Mouse (Mus musculus) forebrain, embryonic 15.5 days (tissue): ENCODE results near the gene Mpp3. TPM values are rescaled to one million over a fixed set of nuclear protein-coding genes. Genes with fewer than 3 reads are reported as not detected.

ENCODE experiments used
- ATAC-seq: fragments of 200-750 bp; cut with Nextera tagmentation; replicated peaks from 2 replicates; pipeline ENCODE4 v1.8.0; 2017; ENCODE audit warnings: mild to moderate bottlenecking, moderate TSS enrichment, moderate library complexity
- H3K27ac ChIP-seq: fragments of 300-500 bp; sonication (generic); replicated peaks from 2 replicates; pipeline ENCODE4 v1.5.1; 2015; ENCODE audit warnings: mild to moderate bottlenecking, inconsistent platforms
- H3K27me3 ChIP-seq: fragments of 300-500 bp; sonication (generic); 2 replicates; pipeline ENCODE4 v1.6.1; 2015; ENCODE audit warnings: inconsistent platforms
- H3K36me3 ChIP-seq: fragments of 300-500 bp; sonication (generic); 2 replicates; pipeline ENCODE4 v1.6.1; 2015; ENCODE audit warnings: mild to moderate bottlenecking, inconsistent platforms
- H3K4me1 ChIP-seq: fragments of 300-500 bp; sonication (generic); 2 replicates; pipeline ENCODE4 v1.6.1; 2015; ENCODE audit warnings: inconsistent platforms
- H3K4me2 ChIP-seq: fragments of 300-500 bp; sonication (generic); replicated peaks from 2 replicates; pipeline ENCODE4 v1.6.1; 2015; ENCODE audit warnings: mild to moderate bottlenecking, inconsistent platforms
- H3K4me3 ChIP-seq: fragments of 300-500 bp; sonication (generic); 2 replicates; pipeline ENCODE4 v1.5.1; 2015; ENCODE audit warnings: mild to moderate bottlenecking, inconsistent platforms
- H3K9ac ChIP-seq: fragments of 300-500 bp; sonication (generic); replicated peaks from 2 replicates; pipeline ENCODE4 v1.6.1; 2015; ENCODE audit warnings: mild to moderate bottlenecking, inconsistent platforms
- H3K9me3 ChIP-seq: fragments of 300-500 bp; sonication (generic); 2 replicates; pipeline ENCODE4 v1.6.1; 2016; ENCODE audit warnings: inconsistent platforms
- WGBS: fragments of 180-500 bp; shearing (Covaris S2); methylation state at CpG from one replicate; pipeline ENCODE4 v1.1.7; 2015; ENCODE audit warnings: mixed read lengths; 5-methylcytosine and 5-hydroxymethylcytosine counted together
- polyA plus RNA-seq: library from polyadenylated mRNA; unstranded; fragments of >200 nt; fragmentation: Nextera tagmentation; extraction: Ambion mirVana; gene quantifications from 2 replicates; pipeline ENCODE4 v1.2.1, GENCODE M21; 2015

Mpp3 gene
- polyA plus RNA-seq, 1 experiment from 2014 or later: 48.5 TPM

GRCm38 (mm10) chr11:102051954-102052353, 23.7 kb upstream of the Mpp3 start:
- Histone ChIP-seq H3K36me3 (no peaks in the 10 kb centered on the region), H3K4me2 (no peak overlapping the region), H3K27me3 (no peaks in the 10 kb centered on the region), H3K4me3 (no peak overlapping the region), H3K9me3 (no peaks in the 10 kb centered on the region), H3K9ac (no peak overlapping the region), H3K4me1 (no peaks in the 10 kb centered on the region), H3K27ac (no peak overlapping the region)
- 59% methylated on average over 4 of the region's 4 CpGs for WGBS
- no peak for ATAC-seq

DNA sequence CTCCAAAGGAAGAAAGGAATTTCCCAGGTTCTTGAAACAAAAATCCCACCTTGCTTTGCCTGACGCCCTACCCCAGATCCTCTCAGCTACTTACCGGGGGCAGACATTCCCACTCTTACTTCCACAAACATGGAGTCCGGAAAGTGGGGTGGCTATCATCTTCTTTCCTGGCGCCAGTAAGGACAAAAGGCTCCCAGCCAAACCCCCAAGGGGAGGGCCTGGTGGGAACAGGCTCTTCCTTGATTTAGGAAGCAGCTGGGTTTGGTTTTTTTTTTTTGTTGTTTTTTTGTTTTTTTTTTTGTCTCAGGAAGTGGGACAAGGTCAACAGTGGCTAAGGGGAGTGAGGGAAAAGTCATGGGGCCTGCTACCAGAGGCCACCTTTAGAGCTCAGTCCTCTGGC, 23.3 kb upstream of the Mpp3 start:
- Histone ChIP-seq H3K27me3 (no peaks in the 10 kb centered on the region), H3K4me2 (no peak overlapping the region), H3K36me3 (no peaks in the 10 kb centered on the region), H3K4me3 (no peak overlapping the region), H3K27ac (no peak overlapping the region), H3K9me3 (no peaks in the 10 kb centered on the region), H3K4me1 (no peaks in the 10 kb centered on the region), H3K9ac (no peak overlapping the region)
- 74% methylated on average over 4 of the region's 4 CpGs for WGBS
- ATAC-seq: no peak

- Histone ChIP-seq H3K36me3 (no peaks in the 10 kb centered on the region), H3K9ac (no peak overlapping the region), H3K4me1 (no peaks in the 10 kb centered on the region), H3K4me3 (no peak overlapping the region), H3K27me3 (no peaks in the 10 kb centered on the region), H3K9me3 (no peaks in the 10 kb centered on the region), H3K27ac (no peak overlapping the region), H3K4me2 (no peak overlapping the region)
- 61% methylated on average over 14 of the region's 14 CpGs for WGBS
- no peak for ATAC-seq
Observed at GRCm38 (mm10) chr11:102049875-102050482, 21.7 kb upstream of the Mpp3 start.

- H3K4me2 ChIP-seq: no peak overlapping the region
- no peaks in the 10 kb centered on the region for H3K4me1 ChIP-seq
- no peak for ATAC-seq
- H3K4me3 ChIP-seq: no peak overlapping the region
- no peak overlapping the region for H3K9ac ChIP-seq
- H3K27ac ChIP-seq: no peak overlapping the region
- no peaks in the 10 kb centered on the region for H3K27me3 ChIP-seq
- no peaks in the 10 kb centered on the region for H3K9me3 ChIP-seq
- H3K36me3 ChIP-seq: no peaks in the 10 kb centered on the region
- WGBS: 86% methylated on average over 9 of the region's 9 CpGs
Observed at GRCm38 (mm10) chr11:102046607-102047006, 18.3 kb upstream of the Mpp3 start.

- H3K27ac ChIP-seq: no peak overlapping the region
- H3K27me3 ChIP-seq: no peaks in the 10 kb centered on the region
- H3K9me3 ChIP-seq: no peaks in the 10 kb centered on the region
- ATAC-seq: no peak
- H3K9ac ChIP-seq: no peak overlapping the region
- H3K4me3 ChIP-seq: no peak overlapping the region
- H3K36me3 ChIP-seq: no peaks in the 10 kb centered on the region
- H3K4me2 ChIP-seq: no peak overlapping the region
- WGBS: 88% methylated on average over 7 of the region's 7 CpGs
- H3K4me1 ChIP-seq: peaks cover 4% of the 10 kb centered on the region; the same call in 1 of the 2 replicates
Observed at GRCm38 (mm10) chr11:102044691-102045212, 16.5 kb upstream of the Mpp3 start.

DNA sequence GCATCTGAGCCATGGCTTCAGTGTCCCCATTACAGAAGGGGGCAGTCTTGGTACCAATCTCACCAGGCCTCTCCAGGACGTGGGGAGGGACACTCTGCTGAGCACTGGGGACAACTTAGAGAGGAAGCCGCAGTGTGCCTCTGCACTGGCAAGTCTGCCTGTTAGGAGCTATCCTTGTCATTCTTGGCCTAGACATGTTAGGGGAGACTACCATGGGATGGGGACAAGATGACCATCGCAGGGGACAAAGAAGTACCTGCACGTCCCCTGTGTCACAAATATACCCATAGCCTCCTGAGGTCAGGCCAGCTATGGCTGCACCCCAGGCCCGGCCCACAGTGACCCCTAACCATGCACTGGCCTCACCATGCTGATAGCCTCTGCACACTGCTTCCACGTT, 15.1 kb upstream of the Mpp3 start:
- H3K4me3 ChIP-seq: no peak overlapping the region
- H3K27me3 ChIP-seq: no peaks in the 10 kb centered on the region
- 88% methylated on average over 6 of the region's 6 CpGs for WGBS
- H3K9me3 ChIP-seq: no peaks in the 10 kb centered on the region
- no peak for ATAC-seq
- no peaks in the 10 kb centered on the region for H3K36me3 ChIP-seq
- no peak overlapping the region for H3K4me2 ChIP-seq
- no peak overlapping the region for H3K9ac ChIP-seq
- H3K4me1 ChIP-seq: peaks cover 4% of the 10 kb centered on the region; the same call in 1 of the 2 replicates
- no peak overlapping the region for H3K27ac ChIP-seq

DNA sequence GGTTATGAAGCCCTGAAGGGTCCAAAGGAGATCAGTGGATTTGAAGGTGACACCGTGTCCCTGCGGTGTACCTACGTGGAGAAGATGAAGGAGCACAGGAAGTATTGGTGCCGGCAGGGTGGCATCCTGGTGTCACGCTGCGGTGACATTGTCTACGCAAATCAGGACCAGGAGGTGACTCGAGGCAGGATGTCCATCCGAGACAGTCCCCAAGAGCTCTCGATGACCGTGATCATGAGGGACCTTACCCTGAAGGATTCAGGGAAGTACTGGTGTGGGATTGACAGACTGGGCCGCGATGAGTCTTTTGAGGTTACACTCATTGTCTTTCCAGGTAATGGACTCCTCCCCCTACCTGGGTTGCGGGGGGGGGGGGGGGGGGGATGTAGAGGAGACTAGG, 14.7 kb upstream of the Mpp3 start:
- Histone ChIP-seq H3K4me2 (no peak overlapping the region), H3K9ac (no peak overlapping the region), H3K9me3 (no peaks in the 10 kb centered on the region), H3K27ac (no peak overlapping the region), H3K36me3 (no peaks in the 10 kb centered on the region), H3K4me3 (no peak overlapping the region), H3K27me3 (no peaks in the 10 kb centered on the region), H3K4me1 (peaks cover 4% of the 10 kb centered on the region; the same call in 1 of the 2 replicates)
- 95% methylated on average over 13 of the region's 14 CpGs for WGBS
- ATAC-seq: no peak

GRCm38 (mm10) chr11:102041350-102041949, 13.2 kb upstream of the Mpp3 start, which contains the start of gene Cd300lg:
Cd300lg (plus strand) TSS chr11:102041509.
- Histone ChIP-seq H3K36me3 (no peaks in the 10 kb centered on the region), H3K4me2 (no peak within 1 kb of the TSS), H3K4me1 (peaks cover 4% of the 10 kb centered on the region; the same call in 1 of the 2 replicates), H3K27me3 (no peaks in the 10 kb centered on the region), H3K9me3 (no peaks in the 10 kb centered on the region), H3K9ac (no peak within 1 kb of the TSS), H3K27ac (no peak within 1 kb of the TSS), H3K4me3 (no peak within 1 kb of the TSS)
- no peak for ATAC-seq
- 74% methylated on average over 5 of the region's 5 CpGs for WGBS

DNA sequence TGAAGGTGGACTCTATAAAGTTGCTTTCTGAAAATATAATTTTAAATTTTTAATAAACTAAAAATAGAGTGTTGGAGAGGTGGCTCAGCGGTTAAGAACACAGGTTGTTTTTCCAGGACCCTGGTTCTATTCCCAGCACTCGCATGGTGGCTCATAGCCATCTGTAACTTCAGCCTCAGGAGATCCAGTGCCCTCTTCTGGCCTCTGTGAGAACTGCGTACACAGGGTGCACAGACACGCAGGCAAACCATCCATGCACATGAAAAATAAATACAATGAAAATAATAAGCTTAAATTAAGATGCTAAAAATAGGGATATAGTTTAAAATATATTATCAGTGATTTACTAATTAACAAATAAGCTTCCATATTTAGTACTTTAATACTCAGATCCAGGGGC, 12.4 kb upstream of the Mpp3 start:
- Histone ChIP-seq H3K27ac (no peak overlapping the region), H3K9ac (no peak overlapping the region), H3K4me1 (peaks cover 4% of the 10 kb centered on the region; the same call in 1 of the 2 replicates), H3K27me3 (no peaks in the 10 kb centered on the region), H3K36me3 (no peaks in the 10 kb centered on the region), H3K9me3 (no peaks in the 10 kb centered on the region), H3K4me2 (no peak overlapping the region), H3K4me3 (no peak overlapping the region)
- WGBS: 67% methylated on average over 4 of the region's 4 CpGs
- no peak for ATAC-seq

DNA sequence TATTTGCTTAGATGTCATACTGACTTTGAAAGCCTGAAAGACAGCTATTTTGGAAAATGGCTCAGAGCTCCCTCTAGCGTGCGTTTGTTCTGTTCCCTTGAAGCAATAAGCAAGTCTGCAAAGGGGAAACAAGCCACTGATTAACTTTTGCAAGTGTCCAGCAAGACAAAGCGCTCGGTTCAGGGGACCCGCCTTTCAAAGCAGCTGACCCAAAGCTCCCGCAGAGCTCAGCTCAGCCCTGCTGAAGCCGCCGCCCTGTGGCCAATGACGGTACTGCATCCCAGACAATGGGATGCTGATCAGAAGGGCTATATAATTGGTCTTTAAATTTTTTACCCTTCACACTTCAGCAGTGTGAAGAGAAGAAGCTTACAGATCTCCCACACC, 11.9 kb upstream of the Mpp3 start:
- Histone ChIP-seq H3K27me3 (no peaks in the 10 kb centered on the region), H3K4me1 (peaks cover 4% of the 10 kb centered on the region), H3K9me3 (no peaks in the 10 kb centered on the region), H3K4me3 (no peak overlapping the region), H3K27ac (no peak overlapping the region), H3K36me3 (no peaks in the 10 kb centered on the region), H3K9ac (no peak overlapping the region), H3K4me2 (no peak overlapping the region)
- under 1% methylated on average over 9 of the region's 9 CpGs for WGBS
- no peak for ATAC-seq

DNA sequence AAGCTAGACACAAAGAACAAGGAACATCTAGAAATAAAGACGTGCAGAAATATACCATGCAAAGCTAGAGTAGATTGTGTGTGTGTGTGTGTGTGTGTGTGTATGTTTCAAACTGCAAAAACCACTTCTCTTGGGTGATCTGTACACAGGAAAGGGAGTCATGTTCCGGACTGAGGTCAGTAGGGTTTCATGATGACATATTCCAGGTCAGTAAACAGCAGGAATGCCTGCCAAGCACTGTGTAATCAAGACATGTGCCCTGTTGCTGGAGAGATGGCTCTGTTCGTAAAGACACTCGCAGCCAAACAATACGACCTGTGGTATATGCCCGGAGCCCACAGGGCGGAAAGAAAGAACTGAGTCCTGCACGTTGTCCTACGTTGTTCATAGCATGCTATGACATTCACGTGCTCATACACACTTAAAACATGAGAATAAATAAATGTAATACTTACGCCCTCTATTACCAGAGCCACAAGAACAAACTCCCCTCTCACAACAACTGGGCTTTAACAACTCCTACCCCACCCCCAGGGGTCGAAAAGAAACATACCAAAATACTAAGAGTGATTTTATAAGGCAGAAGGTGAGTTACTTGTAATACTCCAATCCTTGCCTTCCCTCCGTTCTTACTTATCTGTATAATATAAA, 11.4 kb upstream of the Mpp3 start:
- no peak overlapping the region for H3K4me3 ChIP-seq
- no peaks in the 10 kb centered on the region for H3K9me3 ChIP-seq
- WGBS: 63% methylated on average over 13 of the region's 13 CpGs
- H3K27ac ChIP-seq: no peak overlapping the region
- no peak for ATAC-seq
- no peaks in the 10 kb centered on the region for H3K27me3 ChIP-seq
- peaks cover 4% of the 10 kb centered on the region for H3K4me1 ChIP-seq
- no peak overlapping the region for H3K9ac ChIP-seq
- H3K4me2 ChIP-seq: no peak overlapping the region
- H3K36me3 ChIP-seq: no peaks in the 10 kb centered on the region

DNA sequence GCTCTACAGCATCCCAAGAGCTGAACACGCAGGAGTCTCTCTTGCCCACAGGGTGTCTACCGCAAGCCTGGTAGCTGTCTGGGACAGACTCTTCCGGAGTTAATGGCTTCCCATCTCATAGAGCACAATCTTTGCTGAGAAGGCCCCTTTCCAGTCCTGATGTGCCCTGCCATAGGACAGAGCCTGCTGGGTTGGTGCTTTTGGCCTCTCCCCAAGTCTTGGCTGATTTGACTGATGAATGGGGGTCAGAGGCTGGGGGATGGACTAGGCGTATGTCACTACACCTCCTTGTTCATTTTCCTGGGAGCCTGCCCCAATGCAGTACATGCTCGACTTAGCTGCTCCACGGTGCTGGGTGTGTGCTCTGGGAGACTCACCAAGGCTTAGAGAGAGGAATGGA, 9.5 kb upstream of the Mpp3 start:
- Histone ChIP-seq H3K4me3 (no peak overlapping the region), H3K27ac (no peak overlapping the region), H3K9me3 (no peaks in the 10 kb centered on the region), H3K27me3 (no peaks in the 10 kb centered on the region), H3K36me3 (no peaks in the 10 kb centered on the region), H3K4me1 (peaks cover 4% of the 10 kb centered on the region), H3K4me2 (no peak overlapping the region), H3K9ac (no peak overlapping the region)
- ATAC-seq: no peak
- 73% methylated on average over 6 of the region's 6 CpGs for WGBS
